Mouse (Mus musculus): ENCODE results near the gene Pemt. TPM values are rescaled to one million over a fixed set of nuclear protein-coding genes. Genes with fewer than 3 reads are reported as not detected.

Pemt gene
- polyA plus RNA-seq, 1 experiment from 2014 or later, result 17.6 TPM

- ATAC-seq (replicated peaks; ENCODE audit: insufficient number of reproducible peaks, low FRiP score, low TSS enrichment), result no peak
- WGBS (ENCODE audit: insufficient replicate concordance), result 14% methylated on average over 3 of the region's 3 CpGs
Observed at GRCm38 (mm10) chr11:59941391-59941790, 104.9 kb downstream of the Pemt start.

GRCm38 (mm10) chr11:59940645-59941044, 105.6 kb downstream of the Pemt start:
- 23% methylated on average over 3 of the region's 3 CpGs for WGBS (ENCODE audit: insufficient replicate concordance)
- Histone ChIP-seq H3K27ac (ENCODE audit: low read depth, low read length) (no peak overlapping the region), H3K4me1 (ENCODE audit: control insufficient read depth, insufficient read depth, low read length) (0 out of 2 replicates have a peak, but pooled peaks cover 5% of the 10 kb centered on the region), H3K27me3 (ENCODE audit: control insufficient read depth, insufficient read depth, low read length) (0 out of 2 replicates have a peak, but pooled peaks cover 2% of the 10 kb centered on the region), H3K36me3 (ENCODE audit: control insufficient read depth, insufficient read depth, low read length) (no peaks in the 10 kb centered on the region), H3K9ac (ENCODE audit: low read depth, low read length) (no peak overlapping the region), H3K4me2 (no peak overlapping the region), H3K9me3 (replicated peaks; ENCODE audit: control insufficient read depth, low read length) (no peaks in the 10 kb centered on the region), H3K4me3 (ENCODE audit: low read depth, low read length) (no peak overlapping the region)
- no peak for ATAC-seq (replicated peaks; ENCODE audit: insufficient number of reproducible peaks, low FRiP score, low TSS enrichment)

More at GRCm38 (mm10) chr11:59941391-59941790, 104.9 kb downstream of the Pemt start:
- Histone ChIP-seq H3K27ac (ENCODE audit: low read depth, low read length) (no peak overlapping the region), H3K27me3 (ENCODE audit: control insufficient read depth, insufficient read depth, low read length) (0 out of 2 replicates have a peak, but pooled peaks cover 2% of the 10 kb centered on the region), H3K9me3 (replicated peaks; ENCODE audit: control insufficient read depth, low read length) (no peaks in the 10 kb centered on the region), H3K9ac (ENCODE audit: low read depth, low read length) (no peak overlapping the region), H3K4me3 (ENCODE audit: low read depth, low read length) (no peak overlapping the region), H3K4me1 (ENCODE audit: control insufficient read depth, insufficient read depth, low read length) (0 out of 2 replicates have a peak, but pooled peaks cover 5% of the 10 kb centered on the region), H3K4me2 (no peak overlapping the region), H3K36me3 (ENCODE audit: control insufficient read depth, insufficient read depth, low read length) (no peaks in the 10 kb centered on the region)

- H3K27ac ChIP-seq (ENCODE audit: low read depth, low read length), result no peak overlapping the region
- 0 out of 2 replicates have a peak, but pooled peaks cover 2% of the 10 kb centered on the region for H3K27me3 ChIP-seq (ENCODE audit: control insufficient read depth, insufficient read depth, low read length)
- no peak overlapping the region for H3K9ac ChIP-seq (ENCODE audit: low read depth, low read length)
- no peaks in the 10 kb centered on the region for H3K9me3 ChIP-seq (replicated peaks; ENCODE audit: control insufficient read depth, low read length)
- ATAC-seq (replicated peaks; ENCODE audit: insufficient number of reproducible peaks, low FRiP score, low TSS enrichment), result no peak
- H3K4me3 ChIP-seq (ENCODE audit: low read depth, low read length), result no peak overlapping the region
- H3K36me3 ChIP-seq (ENCODE audit: control insufficient read depth, insufficient read depth, low read length), result no peaks in the 10 kb centered on the region
- 76% methylated on average over 1 of the region's 1 CpGs for WGBS (ENCODE audit: insufficient replicate concordance)
- H3K4me2 ChIP-seq, result no peak overlapping the region
- 0 out of 2 replicates have a peak, but pooled peaks cover 5% of the 10 kb centered on the region for H3K4me1 ChIP-seq (ENCODE audit: control insufficient read depth, insufficient read depth, low read length)
Observed at GRCm38 (mm10) chr11:59939821-59940220, 106.5 kb downstream of the Pemt start.

GRCm38 (mm10) chr11:59937615-59938014, 108.7 kb downstream of the Pemt start:
- Histone ChIP-seq H3K4me2 (no peak overlapping the region), H3K9ac (ENCODE audit: low read depth, low read length) (no peak overlapping the region), H3K4me1 (ENCODE audit: control insufficient read depth, insufficient read depth, low read length) (peaks cover 15% of the 10 kb centered on the region; the same call in 1 of the 2 replicates), H3K9me3 (replicated peaks; ENCODE audit: control insufficient read depth, low read length) (no peaks in the 10 kb centered on the region), H3K4me3 (ENCODE audit: low read depth, low read length) (no peak overlapping the region), H3K27ac (ENCODE audit: low read depth, low read length) (no peak overlapping the region), H3K36me3 (ENCODE audit: control insufficient read depth, insufficient read depth, low read length) (no peaks in the 10 kb centered on the region), H3K27me3 (ENCODE audit: control insufficient read depth, insufficient read depth, low read length) (0 out of 2 replicates have a peak, but pooled peaks cover 2% of the 10 kb centered on the region)
- no peak for ATAC-seq (replicated peaks; ENCODE audit: insufficient number of reproducible peaks, low FRiP score, low TSS enrichment)
- 42% methylated on average over 2 of the region's 2 CpGs for WGBS (ENCODE audit: insufficient replicate concordance)

GRCm38 (mm10) chr11:59937023-59937422, 109.3 kb downstream of the Pemt start:
- Histone ChIP-seq H3K9me3 (replicated peaks; ENCODE audit: control insufficient read depth, low read length) (no peaks in the 10 kb centered on the region), H3K27me3 (ENCODE audit: control insufficient read depth, insufficient read depth, low read length) (no peaks in the 10 kb centered on the region), H3K36me3 (ENCODE audit: control insufficient read depth, insufficient read depth, low read length) (no peaks in the 10 kb centered on the region), H3K4me3 (ENCODE audit: low read depth, low read length) (no peak overlapping the region), H3K4me1 (ENCODE audit: control insufficient read depth, insufficient read depth, low read length) (peaks cover 15% of the 10 kb centered on the region; the same call in 1 of the 2 replicates), H3K9ac (ENCODE audit: low read depth, low read length) (no peak overlapping the region), H3K27ac (ENCODE audit: low read depth, low read length) (no peak overlapping the region), H3K4me2 (no peak overlapping the region)
- WGBS (ENCODE audit: insufficient replicate concordance), result 83% methylated on average over 3 of the region's 3 CpGs
- no peak for ATAC-seq (replicated peaks; ENCODE audit: insufficient number of reproducible peaks, low FRiP score, low TSS enrichment)

- Histone ChIP-seq H3K27ac (ENCODE audit: low read depth, low read length) (no peak overlapping the region), H3K9ac (ENCODE audit: low read depth, low read length) (0 out of 2 replicates have a peak overlapping the region, but pooled peaks have one; percentile 40), H3K27me3 (ENCODE audit: control insufficient read depth, insufficient read depth, low read length) (no peaks in the 10 kb centered on the region), H3K4me2 (no peak overlapping the region), H3K4me1 (ENCODE audit: control insufficient read depth, insufficient read depth, low read length) (peaks cover 9% of the 10 kb centered on the region; the same call in 1 of the 2 replicates), H3K36me3 (ENCODE audit: control insufficient read depth, insufficient read depth, low read length) (no peaks in the 10 kb centered on the region), H3K4me3 (ENCODE audit: low read depth, low read length) (no peak overlapping the region), H3K9me3 (replicated peaks; ENCODE audit: control insufficient read depth, low read length) (no peaks in the 10 kb centered on the region)
- 53% methylated on average over 12 of the region's 12 CpGs for WGBS (ENCODE audit: insufficient replicate concordance)
- no peak for ATAC-seq (replicated peaks; ENCODE audit: insufficient number of reproducible peaks, low FRiP score, low TSS enrichment)
Observed at GRCm38 (mm10) chr11:59933943-59934342, 112.3 kb downstream of the Pemt start.

GRCm38 (mm10) chr11:59932560-59933337, 113.5 kb downstream of the Pemt start:
- H3K27ac ChIP-seq (ENCODE audit: low read depth, low read length), result no peak overlapping the region
- 63% methylated on average over 9 of the region's 9 CpGs for WGBS (ENCODE audit: insufficient replicate concordance)

GRCm38 (mm10) chr11:59930031-59930430, 116.3 kb downstream of the Pemt start:
- Histone ChIP-seq H3K9me3 (replicated peaks; ENCODE audit: control insufficient read depth, low read length) (no peaks in the 10 kb centered on the region), H3K4me1 (ENCODE audit: control insufficient read depth, insufficient read depth, low read length) (peaks cover 9% of the 10 kb centered on the region; the same call in 1 of the 2 replicates), H3K27me3 (ENCODE audit: control insufficient read depth, insufficient read depth, low read length) (no peaks in the 10 kb centered on the region), H3K27ac (ENCODE audit: low read depth, low read length) (no peak overlapping the region), H3K36me3 (ENCODE audit: control insufficient read depth, insufficient read depth, low read length) (no peaks in the 10 kb centered on the region), H3K4me2 (no peak overlapping the region), H3K4me3 (ENCODE audit: low read depth, low read length) (no peak overlapping the region), H3K9ac (ENCODE audit: low read depth, low read length) (no peak overlapping the region)
- no peak for ATAC-seq (replicated peaks; ENCODE audit: insufficient number of reproducible peaks, low FRiP score, low TSS enrichment)
- WGBS (ENCODE audit: insufficient replicate concordance), result 60% methylated on average over 4 of the region's 4 CpGs

More at GRCm38 (mm10) chr11:59932560-59933337, 113.5 kb downstream of the Pemt start:
- Histone ChIP-seq H3K27me3 (ENCODE audit: control insufficient read depth, insufficient read depth, low read length) (no peaks in the 10 kb centered on the region), H3K36me3 (ENCODE audit: control insufficient read depth, insufficient read depth, low read length) (no peaks in the 10 kb centered on the region), H3K4me3 (ENCODE audit: low read depth, low read length) (no peak overlapping the region), H3K9ac (ENCODE audit: low read depth, low read length) (no peak overlapping the region), H3K4me1 (ENCODE audit: control insufficient read depth, insufficient read depth, low read length) (peaks cover 9% of the 10 kb centered on the region; the same call in 1 of the 2 replicates), H3K4me2 (no peak overlapping the region), H3K9me3 (replicated peaks; ENCODE audit: control insufficient read depth, low read length) (no peaks in the 10 kb centered on the region)
- ATAC-seq (replicated peaks; ENCODE audit: insufficient number of reproducible peaks, low FRiP score, low TSS enrichment), result no peak

All from heart, embryonic 11.5 days (tissue).